Mouse (Mus musculus): ENCODE results near the gene Dip2a.
A peak's percentile ranks its signal among the peaks of the same experiment; 100 is the strongest.

Dip2a gene

DNA sequence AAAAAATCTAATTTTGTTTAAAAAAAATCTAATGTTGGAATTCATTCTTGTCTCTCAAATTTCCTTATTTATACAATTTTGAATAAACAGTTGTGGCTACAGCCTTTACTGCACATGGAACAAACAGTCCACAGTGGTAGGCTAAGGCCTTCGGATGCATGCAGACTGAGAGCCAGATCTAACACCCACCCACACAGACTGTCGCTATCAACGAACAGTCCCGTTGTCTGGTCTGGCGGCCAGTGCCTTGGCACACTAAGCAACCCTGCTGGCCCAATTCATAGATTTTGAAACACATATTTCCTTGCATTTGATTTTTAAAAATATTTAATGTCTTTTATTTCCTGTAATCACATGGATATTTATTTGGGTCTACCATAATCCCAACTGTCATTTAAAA, 45.0 kb downstream of the Dip2a start:
- no peak for DNase-seq

DNA sequence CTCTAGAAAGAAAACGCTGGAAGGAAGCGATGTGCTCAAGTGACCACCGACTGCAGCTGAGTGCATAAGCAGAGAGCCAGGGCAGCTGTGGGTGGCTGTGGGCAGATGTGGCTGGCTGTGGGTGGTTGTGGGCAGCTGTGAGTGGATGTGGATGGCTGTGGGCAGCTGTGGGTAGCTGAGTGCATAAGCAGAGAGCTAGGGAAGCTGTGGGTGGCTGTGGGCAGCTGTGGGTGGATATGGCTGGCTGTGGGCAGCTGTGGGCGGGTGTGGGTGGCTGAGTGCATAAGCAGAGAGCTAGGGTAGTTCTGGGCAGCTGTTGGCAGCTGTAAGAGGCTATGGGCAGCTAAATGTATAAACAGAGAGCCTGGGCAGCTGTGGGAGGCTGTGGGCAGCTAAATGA, 51.9 kb downstream of the Dip2a start:
- no peak for DNase-seq

DNA sequence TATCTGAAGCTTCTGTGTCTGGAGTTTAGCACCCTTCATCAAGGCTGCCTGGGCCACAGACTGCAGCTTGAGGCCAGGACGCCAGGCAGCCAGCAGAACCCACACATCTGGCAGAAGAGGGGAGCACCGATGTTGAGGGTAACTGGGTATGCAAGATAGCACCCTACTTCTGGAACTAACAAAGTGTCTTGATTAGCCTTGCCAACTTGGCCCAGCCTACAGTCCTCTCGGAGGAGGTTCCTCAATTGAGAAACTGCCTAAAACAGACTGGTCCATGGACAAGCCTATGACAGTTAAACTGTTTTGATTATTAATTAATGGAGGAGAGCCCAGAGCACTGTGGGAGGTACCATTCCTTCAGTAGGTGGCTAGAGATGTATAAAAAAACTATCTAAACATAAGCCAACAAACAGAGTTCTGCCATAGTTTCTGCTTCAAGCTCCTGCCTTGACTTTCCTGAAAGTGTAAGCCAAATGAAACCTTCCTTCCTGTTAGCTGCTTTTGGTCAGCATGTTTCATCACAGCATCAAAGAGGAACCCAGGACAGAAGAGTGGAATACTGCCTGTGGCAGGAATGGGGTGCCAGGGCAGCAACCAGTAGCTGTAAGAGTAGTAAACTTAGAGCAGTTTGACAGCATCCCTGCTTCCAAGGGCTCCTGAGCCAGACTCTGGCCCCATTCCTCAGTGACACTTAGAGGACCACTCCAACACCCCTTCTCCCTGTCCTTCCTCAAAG, 55.0 kb downstream of the Dip2a start:
- no peak for DNase-seq

DNA sequence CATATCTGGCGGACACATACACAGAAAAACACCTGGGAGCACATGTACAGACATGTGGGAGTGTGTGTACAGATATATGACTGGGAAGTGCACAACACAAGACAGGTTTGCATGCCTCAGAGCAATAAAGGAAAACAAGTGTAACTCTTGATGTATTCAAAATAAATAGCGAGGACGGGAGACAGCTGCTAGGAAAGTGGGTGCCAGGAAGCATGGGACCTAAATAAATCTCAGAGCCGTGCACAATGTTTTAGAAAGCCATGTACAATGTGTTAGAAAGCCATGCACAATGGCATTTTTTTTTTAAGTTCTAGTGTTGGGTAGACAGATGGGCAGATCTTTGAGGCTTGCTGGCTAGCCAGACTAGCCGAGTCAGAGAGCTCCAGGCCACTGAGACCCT, 56.0 kb downstream of the Dip2a start:
- no peak for DNase-seq

DNA sequence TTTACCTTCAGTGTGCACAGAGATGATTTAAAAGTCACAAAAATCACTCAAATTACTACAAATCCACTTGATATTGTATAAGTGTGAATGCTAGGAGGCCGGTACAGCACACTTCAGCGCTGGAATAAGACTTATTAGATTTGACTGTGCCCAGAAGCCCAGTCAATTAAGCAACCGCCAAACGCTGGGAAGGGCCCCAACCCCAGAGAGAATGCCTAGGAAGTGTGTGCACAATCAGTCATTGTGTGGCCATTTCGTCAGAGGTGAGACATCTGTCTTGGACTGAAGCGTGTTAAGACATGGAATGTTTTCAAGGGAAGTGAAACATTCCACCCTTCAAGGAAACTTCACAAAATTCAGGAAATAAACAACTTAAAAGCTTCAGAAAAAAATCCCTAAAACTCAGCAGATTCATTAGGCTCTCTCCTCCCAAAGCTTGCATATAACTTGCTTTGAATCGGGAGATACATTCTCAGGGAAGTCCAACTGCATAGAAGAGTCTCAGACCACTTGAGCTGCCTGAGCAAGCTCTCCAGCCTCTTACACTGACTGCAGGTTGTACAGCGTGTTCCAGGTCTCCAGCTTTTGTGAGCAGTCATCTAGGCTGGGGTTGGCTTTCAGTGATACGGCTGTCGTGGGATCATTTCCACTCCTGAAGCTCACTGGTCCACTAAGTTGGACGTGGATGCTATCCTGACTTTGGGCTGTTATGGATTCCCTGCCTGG, 56.7 kb downstream of the Dip2a start:
- no peak for DNase-seq

DNA sequence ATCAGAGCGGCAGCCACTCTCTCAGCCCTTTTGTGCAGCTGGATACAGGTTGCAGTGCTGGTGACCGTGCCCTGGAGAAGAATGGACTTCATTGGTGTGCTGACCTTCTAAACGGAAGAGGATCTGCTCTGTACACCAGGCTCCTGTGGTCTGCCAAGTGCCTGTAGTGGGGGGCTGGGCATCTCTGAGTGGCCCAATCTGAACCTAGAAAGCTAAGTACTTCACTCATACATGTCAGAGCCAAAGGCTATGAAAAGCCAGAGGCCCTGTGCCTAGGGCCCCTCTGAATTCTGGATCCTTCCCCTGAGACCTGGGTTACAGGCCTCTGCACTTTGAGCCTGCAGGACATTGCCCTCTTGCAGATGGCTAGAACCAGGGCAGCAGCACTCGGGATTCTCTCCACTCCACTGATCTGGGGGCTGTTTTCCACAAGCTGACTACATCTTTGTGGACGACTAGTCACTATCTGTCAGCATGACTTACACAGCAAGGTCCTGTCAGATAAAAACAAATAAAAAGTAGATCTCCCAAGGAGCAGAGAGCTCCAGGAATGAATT, 66.5 kb downstream of the Dip2a start:
- no peak for DNase-seq

DNA sequence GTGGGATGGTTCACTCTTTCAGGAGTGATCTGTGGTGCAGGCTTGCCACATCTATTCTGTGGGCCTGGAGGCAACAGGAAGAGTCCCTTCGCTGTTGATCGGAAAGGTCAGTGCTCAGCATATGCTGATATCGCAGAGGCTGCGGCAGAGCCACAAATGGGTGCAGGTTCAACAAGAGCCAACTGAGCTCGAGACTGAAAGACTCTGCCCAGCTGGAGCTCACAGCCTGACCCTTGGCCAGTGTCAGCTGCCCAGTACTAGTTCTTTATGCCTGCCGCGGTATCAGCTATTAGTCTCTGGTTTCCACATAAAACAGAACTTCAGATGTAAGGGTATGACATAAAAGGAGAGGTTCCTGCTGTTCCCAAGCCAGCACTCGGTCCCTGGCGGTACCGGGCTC, 69.8 kb downstream of the Dip2a start:
- DNase-seq, result no peak

DNA sequence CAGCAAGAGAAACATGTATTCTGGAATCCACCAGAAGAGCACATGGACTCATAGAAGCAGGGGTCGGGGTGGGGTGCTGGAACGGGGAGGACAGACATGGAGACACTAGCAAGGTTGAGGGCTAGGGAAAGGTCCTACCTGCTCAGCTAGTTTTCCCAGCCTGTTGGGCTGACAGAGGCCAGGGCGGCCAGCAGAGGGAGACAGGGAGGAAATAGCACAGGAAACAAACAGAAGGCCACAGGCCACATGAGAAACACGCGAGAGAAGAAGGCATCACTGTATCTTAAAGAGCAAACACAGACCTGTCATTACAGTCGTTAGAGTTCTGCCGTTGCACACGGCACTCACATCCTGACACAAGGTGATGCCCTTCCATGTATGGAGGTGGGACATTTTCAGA, 73.9 kb downstream of the Dip2a start:
- DNase-seq, result peak; percentile 58 to 65

DNA sequence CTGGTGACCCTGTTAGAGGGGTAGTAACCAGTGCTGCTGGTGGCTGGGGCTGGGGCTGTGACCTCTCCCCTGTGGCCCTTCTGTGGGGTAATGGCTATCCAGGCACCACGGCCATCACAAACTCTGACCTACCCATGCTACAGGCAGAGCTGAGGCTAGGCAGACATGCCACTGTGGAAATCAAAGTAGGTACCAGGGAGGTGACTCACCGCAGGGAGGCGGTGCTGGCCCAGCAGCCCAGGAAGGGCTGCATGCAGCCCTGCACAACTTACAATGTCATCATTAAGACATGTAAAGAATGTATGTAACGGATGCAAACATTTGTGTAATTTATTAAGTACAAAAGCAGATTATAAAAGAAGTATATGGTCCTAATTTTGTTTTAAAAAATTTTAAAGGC, 82.7 kb downstream of the Dip2a start:
- no peak for DNase-seq

DNA sequence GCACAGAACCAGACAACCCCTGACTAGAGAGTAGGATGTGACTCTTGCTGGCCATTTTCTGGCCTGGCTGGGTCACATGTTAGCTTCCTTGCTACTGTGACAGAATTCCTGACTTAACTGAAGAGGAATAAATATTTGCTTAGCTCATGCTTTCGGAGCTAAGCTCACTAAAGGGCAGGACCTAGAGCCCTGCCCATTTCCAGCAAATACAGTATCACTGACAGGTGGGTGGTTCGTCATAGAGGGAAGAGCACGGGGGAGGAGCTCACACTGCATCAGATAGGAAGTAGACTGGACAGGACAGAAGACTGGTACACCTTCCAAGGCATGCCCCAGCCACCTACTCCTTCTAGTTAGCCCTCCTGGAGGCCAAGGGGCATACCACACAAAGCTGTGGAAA, 83.6 kb downstream of the Dip2a start:
- DNase-seq, result no peak

DNA sequence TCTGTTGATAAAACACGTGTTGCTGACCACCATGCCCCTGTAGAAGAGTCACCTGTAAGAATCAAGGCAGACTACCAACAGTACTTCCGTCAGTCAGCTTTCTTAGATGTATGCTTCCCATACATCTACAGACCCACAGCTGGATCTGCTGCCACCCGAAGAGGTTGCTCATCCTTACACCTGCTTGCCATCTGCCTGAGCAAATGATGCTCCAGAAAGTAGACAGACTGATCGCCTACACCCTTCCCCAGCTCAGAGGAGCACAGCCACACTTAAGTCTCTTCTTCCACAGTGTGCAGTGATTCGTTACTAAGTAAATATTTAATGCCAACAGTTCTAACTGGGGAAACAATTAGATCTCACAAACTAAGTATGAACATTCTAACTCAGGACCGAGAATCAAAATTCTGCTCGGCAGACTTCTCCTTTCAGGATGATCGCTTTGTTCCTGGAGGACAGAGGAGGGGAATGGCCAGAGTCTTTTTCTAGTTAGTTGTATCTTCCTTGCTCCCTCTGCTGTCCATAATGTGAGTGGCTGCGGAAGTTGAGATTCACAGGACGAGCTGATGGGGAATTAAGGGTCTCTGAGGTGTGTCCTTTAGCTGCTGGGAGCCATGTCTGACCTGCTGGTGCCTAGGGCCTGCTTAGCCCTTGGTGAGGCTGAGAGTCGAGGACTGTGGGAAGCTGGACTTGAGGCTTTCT, 84.6 kb downstream of the Dip2a start:
- DNase-seq, result no peak

DNA sequence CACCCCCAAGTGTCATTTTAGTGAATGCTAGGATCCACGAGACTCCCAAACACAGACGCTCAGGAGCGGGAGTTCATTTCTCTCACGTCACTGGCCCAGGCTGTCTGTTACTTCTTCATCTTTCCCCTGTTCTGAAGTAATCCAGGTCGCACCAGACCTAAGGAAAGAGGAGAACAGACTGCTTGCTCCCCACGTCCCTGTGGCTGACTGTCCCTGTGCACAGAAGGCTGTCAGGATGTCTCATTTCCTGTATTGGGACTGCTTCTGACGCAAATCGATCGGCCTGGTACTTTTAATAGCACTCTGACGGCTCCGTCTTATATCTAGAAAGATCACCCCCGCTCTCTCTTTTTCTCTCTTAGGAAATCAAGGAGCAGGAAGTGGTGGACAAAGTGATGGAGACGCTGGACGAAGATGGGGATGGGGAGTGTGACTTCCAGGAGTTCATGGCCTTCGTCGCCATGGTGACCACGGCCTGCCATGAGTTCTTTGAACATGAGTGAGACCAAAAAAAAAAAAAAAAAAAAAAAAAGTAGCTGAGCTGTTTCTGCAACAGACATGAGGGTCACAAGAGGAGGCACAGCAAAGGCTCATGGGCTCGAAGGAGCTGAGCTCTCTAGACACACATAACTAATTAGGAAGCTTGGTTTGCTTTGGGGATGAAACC, 85.4 kb downstream of the Dip2a start:
- DNase-seq, result no peak

DNA sequence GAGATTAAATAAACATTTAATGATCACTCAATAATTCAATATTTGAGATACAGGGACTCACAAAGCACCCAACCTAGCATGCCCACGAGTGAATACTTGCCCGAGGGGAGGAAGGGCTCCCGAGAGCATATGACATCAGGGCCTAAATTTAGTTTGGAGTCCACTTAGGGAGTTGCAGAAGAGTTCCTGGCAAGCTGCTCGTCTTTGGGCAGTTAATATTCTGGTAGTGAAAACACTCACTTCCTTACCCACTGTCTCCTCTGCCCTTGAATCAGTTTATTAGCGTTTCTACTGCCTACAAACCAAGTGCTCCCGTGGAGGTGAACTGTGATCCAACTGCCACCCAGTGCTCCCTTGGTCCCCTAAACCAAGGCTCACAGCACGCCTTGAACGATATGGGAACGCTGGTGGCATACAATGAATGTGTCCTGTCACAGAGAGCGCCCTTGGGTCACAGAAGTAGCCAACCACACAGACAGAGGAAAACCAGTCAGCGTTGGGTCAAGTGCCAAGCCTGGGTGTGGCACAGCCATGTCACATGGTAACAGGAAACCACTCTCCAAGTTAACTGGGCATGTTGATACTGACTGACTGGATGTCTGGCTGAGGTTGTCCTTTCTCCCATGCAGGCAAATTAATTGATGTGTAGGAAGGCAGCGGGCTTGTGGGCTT, 87.2 kb downstream of the Dip2a start:
- DNase-seq, result no peak

DNA sequence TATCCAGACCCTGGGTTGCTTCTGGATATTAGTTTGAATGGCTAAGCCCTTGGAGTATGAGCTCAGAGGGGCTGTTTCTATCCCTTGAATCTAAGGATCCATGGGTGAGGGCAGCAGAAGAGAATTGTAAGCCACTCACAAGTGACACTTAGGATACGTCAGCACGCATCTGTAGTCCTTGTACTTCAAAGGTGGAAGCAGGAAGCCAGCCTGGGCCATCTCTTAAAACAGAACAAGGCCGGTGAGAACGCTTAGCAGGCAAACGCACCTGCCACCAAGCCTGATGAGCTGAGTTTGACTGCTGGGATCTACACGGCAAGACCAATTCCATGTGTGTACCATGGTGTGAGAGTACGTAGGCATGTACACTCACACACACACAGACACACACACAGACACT, 87.9 kb downstream of the Dip2a start:
- DNase-seq, result peak in 1 of 2 experiments; percentile 10

DNA sequence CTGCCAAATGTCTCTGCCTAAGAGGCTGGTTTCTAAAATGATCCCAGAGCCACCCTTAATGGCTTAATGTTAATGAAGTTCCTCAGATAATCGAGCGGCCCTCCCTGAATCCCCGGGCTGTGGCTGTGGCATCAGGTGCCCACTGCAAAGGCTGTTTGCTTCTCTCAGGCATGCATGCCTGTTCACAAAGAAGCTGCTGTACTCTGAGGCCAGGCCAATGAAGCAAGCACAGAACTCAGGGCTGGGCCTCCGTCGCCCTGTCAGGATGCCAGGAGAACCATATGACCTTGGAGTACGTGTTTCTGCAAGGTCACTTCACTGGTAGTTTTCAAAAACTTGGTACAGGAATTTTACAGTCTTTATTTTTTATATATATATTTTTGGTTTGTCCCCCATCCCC, 89.5 kb downstream of the Dip2a start:
- DNase-seq, result no peak

DNA sequence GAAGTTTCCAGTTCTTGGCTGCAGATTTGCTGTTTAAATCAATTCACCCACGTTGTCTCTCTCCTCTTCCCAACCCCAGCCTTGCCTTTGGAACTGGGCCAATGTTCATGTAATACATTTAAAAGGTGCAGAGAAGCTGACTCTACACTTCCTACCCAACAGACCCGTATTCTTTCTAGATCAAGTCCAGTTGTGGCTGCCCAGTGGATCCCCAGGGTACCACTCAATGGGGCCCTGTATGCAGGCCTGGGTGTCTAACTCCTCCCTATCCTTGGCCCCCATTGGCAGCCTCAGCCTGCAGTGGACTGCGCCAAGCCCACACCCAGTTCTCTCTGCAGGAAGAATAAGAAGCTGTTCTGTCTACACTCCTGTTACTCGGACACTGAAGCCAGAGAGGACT, 91.6 kb downstream of the Dip2a start, which contains the start of gene S100b:
Gene S100b, plus strand, starts transcription at position 318 of the 400 bp plus-strand sequence.
- DNase-seq, result no peak

DNA sequence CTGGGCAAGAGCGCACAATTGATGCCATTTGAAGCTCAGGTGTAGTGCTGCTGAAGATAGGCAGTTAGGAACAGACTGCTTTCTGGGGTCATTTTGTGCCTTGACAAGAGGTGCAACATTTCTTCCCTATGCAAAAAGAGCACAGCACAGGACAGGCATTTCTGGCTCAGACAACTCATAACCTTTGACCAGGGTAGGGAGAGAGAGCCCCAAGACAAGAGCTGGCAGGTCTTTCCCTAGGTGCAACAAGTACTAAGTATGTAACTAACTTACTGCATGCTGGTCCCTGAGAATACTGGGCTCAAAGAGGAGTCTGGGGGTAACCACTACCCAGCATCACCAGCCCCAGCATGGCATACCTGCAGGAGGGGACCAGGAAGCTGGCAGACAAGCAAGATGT, 92.0 kb downstream of the Dip2a start:
- DNase-seq, result no peak

DNA sequence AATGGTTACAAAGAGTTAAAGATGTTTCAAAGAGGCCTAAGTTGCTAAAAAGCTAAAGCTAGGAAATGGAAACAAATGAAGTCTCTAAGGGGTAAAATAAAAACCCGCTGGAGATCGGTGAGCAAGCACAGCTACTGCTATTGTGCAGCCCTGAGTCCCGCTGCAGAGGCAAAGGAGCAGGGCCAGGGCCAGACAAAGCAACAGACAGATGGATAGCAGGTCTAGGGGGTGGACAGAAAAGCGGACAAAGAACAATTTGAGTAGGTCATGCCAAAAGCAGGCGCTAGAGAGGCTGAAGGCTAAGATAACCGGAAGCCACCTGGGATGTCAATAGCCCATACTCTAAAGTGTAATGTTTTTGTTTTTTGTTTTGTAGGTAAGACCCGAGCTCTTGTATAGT, 94.2 kb downstream of the Dip2a start:
- DNase-seq, result no peak

DNA sequence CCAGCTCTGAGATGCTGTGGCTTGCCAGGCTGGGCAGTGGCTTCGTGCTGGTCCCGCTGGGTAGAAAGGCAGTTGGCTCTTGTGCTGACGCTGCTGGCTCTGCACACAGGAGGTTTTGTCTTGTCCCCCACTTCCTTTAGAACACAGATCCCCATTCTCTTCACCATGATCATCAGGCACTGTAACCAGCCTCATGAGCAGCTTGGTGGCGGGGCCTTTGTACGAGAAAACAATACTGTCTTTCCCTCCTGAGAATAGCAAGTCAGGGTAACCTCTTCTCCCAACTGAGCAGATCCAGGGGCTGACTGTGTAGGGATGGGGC, 96.5 kb downstream of the Dip2a start:
- no peak for DNase-seq

DNA sequence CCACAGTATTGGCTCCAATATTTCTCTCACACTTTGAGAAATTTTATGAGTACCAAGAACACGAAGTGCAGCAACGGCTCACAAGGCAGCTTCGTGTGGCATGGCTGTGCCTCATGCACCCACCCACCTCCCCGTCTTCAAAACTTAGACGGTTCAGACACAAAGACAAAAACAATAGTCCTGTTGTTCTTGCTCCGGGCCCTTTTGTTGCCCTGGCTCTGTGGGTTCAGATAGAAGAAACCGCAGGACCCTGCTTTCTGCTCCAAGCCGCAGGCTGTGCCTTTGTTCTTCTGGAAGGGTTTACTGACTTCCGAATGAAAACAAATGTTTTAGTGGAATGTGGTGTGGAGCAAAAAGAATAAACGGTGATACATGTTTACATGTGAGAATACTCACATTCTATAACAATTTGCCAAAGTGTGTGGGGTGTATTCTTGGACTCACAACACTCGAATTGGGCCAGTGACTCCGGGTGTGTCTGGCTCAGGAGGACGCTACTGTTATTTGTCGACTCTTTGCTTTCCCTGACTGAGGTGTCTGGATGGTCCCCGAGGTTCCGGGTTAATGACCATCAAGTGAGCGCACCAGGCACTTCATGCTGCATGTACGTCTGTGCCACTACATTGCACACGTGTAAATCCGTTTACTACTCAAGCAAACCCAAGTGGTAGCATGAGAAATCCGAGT, 97.0 kb downstream of the Dip2a start:
- DNase-seq, result no peak

DNA sequence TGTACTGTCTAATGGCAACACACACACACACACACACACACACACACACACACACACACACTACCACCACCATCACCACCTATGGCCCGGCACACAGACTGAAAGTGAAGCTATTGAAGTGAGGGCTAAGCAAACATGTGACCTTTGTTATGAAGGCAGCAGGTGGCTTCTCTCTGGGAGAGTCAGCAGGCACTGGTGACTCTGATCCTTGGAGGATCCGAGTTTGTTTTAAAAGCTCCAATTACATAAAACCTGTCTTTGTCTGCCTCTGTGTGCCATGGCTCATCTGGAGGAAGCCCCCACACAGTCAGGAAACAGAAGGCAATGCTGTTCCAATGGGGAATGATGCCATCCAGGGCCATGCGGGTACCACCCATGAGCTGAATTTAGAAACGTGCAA, 98.5 kb downstream of the Dip2a start:
- no peak for DNase-seq

DNA sequence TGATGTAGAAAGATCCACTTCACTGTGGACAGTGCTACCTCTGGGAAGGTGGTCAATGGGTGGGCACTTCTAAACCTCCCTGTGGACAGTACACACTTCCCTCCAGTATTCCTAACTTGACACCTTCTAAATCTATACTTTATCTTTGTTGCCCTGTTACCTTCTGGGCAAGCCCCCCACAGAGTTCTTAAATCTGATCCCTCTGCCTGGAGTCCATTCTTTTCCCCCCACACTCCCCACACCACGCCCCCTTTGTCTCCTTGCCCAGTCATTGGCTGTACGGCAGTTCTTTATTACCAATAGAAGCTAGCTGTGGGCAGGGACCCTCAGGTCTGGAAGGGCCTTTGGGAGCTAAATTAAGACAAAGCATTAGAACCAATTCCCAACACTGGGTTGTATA, 100.0 kb downstream of the Dip2a start:
- DNase-seq, result no peak

Data from thymus, postnatal 36 days (tissue).